Mouse (Mus musculus): ENCODE data around the gene Folh1. TPM values are rescaled to one million over a fixed set of nuclear protein-coding genes. Genes with fewer than 3 reads are reported as not detected.

The Folh1 gene
- polyA plus RNA-seq, 1 experiment from 2014 or later, result not detected

DNA sequence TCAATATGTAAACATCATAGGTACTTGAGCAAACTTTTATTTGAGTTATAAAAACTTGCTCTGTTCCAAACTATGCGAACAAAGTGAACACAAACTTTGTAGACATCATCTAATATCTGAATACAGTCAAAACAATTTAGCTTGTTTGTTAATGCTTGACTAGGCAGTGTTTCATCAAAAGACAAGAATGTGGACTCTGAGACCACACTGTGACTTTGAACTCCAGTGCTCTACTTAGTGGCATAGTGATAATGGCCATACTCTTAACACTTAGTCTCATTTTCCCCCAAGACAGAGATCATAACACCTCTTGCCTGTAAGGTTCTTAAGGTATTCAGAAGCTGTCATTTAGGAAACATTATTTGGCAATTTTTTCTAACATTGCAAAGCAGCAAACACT is 15.0 kb downstream of the Folh1 start:
- no peak overlapping the region for H3K4me2 ChIP-seq (replicated peaks; ENCODE audit: low read depth)
- no peak for ATAC-seq
- no peaks in the 10 kb centered on the region for H3K27me3 ChIP-seq (replicated peaks; ENCODE audit: control insufficient read depth, insufficient read depth, low read length)
- no peaks in the 10 kb centered on the region for H3K4me1 ChIP-seq (replicated peaks; ENCODE audit: control insufficient read depth, insufficient read depth, low read length)
- 73% methylated on average over 1 of the region's 1 CpGs for WGBS
- H3K27ac ChIP-seq (ENCODE audit: low read depth, low read length), result no peak overlapping the region
- no peak overlapping the region for H3K4me3 ChIP-seq (ENCODE audit: low read depth, low read length)
- no peak for TF ChIP-seq CTCF (IDR thresholded peaks at IDR 0.05; ENCODE audit: low read depth)
- no peaks in the 10 kb centered on the region for H3K36me3 ChIP-seq (ENCODE audit: control insufficient read depth, insufficient read depth)
- no peaks in the 10 kb centered on the region for H3K9me3 ChIP-seq (ENCODE audit: control insufficient read depth)
- H3K9ac ChIP-seq (ENCODE audit: low read depth, low read length), result no peak overlapping the region

DNA sequence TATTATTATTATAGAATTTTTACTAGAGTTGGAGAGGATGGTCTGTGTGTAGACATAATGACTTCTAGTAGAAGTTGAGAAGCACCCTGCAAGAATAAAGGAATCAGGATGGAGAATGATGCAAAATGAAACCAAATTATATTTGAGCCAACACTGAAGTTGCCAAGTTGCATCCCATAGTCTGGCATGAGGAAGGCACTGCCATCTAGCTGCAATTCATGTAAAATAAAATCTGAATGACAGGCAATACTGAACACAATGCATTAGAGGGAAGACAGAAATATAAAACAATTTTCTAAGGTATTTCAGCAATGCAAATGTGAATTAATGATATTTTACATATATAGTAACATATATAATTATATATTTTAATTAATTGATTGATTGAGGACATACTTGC is 50.7 kb downstream of the Folh1 start:
- no peaks in the 10 kb centered on the region for H3K9me3 ChIP-seq (ENCODE audit: control insufficient read depth)
- no peak overlapping the region for H3K27ac ChIP-seq (ENCODE audit: low read depth, low read length)
- H3K9ac ChIP-seq (ENCODE audit: low read depth, low read length), result no peak overlapping the region
- no peak overlapping the region for H3K4me2 ChIP-seq (replicated peaks; ENCODE audit: low read depth)
- TF ChIP-seq CTCF (IDR thresholded peaks at IDR 0.05; ENCODE audit: low read depth), result no peak
- ATAC-seq, result no peak
- no peaks in the 10 kb centered on the region for H3K27me3 ChIP-seq (replicated peaks; ENCODE audit: control insufficient read depth, insufficient read depth, low read length)
- no peak overlapping the region for H3K4me3 ChIP-seq (ENCODE audit: low read depth, low read length)
- H3K36me3 ChIP-seq (ENCODE audit: control insufficient read depth, insufficient read depth), result no peaks in the 10 kb centered on the region
- no peaks in the 10 kb centered on the region for H3K4me1 ChIP-seq (replicated peaks; ENCODE audit: control insufficient read depth, insufficient read depth, low read length)

DNA sequence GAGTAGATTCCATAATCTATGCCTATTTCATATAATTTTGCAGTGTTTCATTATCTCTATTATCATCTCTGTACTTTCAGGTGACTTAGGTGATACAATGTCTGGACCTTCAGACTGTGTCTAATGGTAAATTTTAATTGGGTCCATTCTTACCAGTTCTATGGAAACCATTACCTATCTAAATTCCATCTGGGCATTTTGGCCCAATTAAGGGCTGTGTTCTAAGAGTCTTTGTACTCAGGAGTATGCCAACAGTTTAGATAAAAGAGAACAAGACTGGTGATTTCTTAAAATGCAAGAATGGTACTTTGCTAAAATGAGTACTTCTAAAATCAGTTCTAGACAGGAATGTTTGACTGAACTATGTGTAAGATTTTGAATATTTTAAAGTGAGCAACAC is 87.7 kb downstream of the Folh1 start, which contains the start of gene Olfr292:
Olfr292 (plus strand) TSS at position 301 of the 400 bp plus-strand sequence.
- H3K4me2 ChIP-seq (replicated peaks; ENCODE audit: low read depth), result no peak within 1 kb of the TSS
- no peaks in the 10 kb centered on the region for H3K36me3 ChIP-seq (ENCODE audit: control insufficient read depth, insufficient read depth)
- no peak for ATAC-seq
- no peaks in the 10 kb centered on the region for H3K27me3 ChIP-seq (replicated peaks; ENCODE audit: control insufficient read depth, insufficient read depth, low read length)
- H3K27ac ChIP-seq (ENCODE audit: low read depth, low read length), result no peak within 1 kb of the TSS
- no peaks in the 10 kb centered on the region for H3K9me3 ChIP-seq (ENCODE audit: control insufficient read depth)
- no peak within 1 kb of the TSS for H3K4me3 ChIP-seq (ENCODE audit: low read depth, low read length)
- H3K4me1 ChIP-seq (replicated peaks; ENCODE audit: control insufficient read depth, insufficient read depth, low read length), result no peaks in the 10 kb centered on the region
- H3K9ac ChIP-seq (ENCODE audit: low read depth, low read length), result no peak within 1 kb of the TSS
- no peak for TF ChIP-seq CTCF (IDR thresholded peaks at IDR 0.05; ENCODE audit: low read depth)

Other genes with a start within 250 kb of the Folh1 start
- not detected in 2 replicates for gene Olfr295, start 192.1 kb downstream of the Folh1 start, polyA plus RNA-seq (2015; fragmentation: Nextera tagmentation; extraction: Ambion mirVana)
- not detected in 2 replicates for gene Olfr294, start 159.3 kb downstream of the Folh1 start, polyA plus RNA-seq (2015; fragmentation: Nextera tagmentation; extraction: Ambion mirVana)
- not detected in 2 replicates for gene Olfr293, start 126.9 kb downstream of the Folh1 start, polyA plus RNA-seq (2015; fragmentation: Nextera tagmentation; extraction: Ambion mirVana)
- not detected in 2 replicates for gene Olfr292, start 87.6 kb downstream of the Folh1 start, polyA plus RNA-seq (2015; fragmentation: Nextera tagmentation; extraction: Ambion mirVana)
- gene Vmn2r77, start 19.1 kb upstream of the Folh1 start, polyA plus RNA-seq (2015; fragmentation: Nextera tagmentation; extraction: Ambion mirVana), result not detected in 2 replicates
- not detected in 2 replicates for gene Vmn2r78, start 139.2 kb upstream of the Folh1 start, polyA plus RNA-seq (2015; fragmentation: Nextera tagmentation; extraction: Ambion mirVana)
- gene Vmn2r79, start 220.2 kb upstream of the Folh1 start, polyA plus RNA-seq (2015; fragmentation: Nextera tagmentation; extraction: Ambion mirVana), result not detected in 2 replicates

Data from intestine, postnatal 0 days (tissue).